Mouse (Mus musculus) embryonic fibroblast, embryonic 13.5 days (primary cell): ENCODE data around the gene Slc37a3.

Source experiments
- CTCF ChIP-seq: IDR thresholded peaks from 2 replicates; pipeline ENCODE4 v1.5.1; 2011; ENCODE audit warnings: mild to moderate bottlenecking, control low read depth, low read length, moderate library complexity, borderline replicate concordance; ENCODE audit not compliant: insufficient read depth
- POLR2A ChIP-seq: IDR thresholded peaks from 2 replicates; pipeline ENCODE4 v1.6.1; 2011; ENCODE audit warnings: low read depth, mild to moderate bottlenecking, control low read depth, low read length, moderate library complexity

GRCm38 (mm10) chr6:39425181-39425580, 47.7 kb upstream of the Slc37a3 start:
- TF ChIP-seq CTCF (no peak), POLR2A (no peak)
